Mouse (Mus musculus) brain, adult 2 months (tissue): ENCODE data around the gene Gm884.
"Not testable (repeated sequence)": the region's sequence is repeated elsewhere in the genome, so short reads cannot be mapped to it uniquely, and the experiment has no call there.

Experiments
- DNase-seq: peaks from one replicate; pipeline ENCODE4 v3.0.0; 2011; ENCODE audit warnings: low read depth, low spot score

Gm884 gene

DNA sequence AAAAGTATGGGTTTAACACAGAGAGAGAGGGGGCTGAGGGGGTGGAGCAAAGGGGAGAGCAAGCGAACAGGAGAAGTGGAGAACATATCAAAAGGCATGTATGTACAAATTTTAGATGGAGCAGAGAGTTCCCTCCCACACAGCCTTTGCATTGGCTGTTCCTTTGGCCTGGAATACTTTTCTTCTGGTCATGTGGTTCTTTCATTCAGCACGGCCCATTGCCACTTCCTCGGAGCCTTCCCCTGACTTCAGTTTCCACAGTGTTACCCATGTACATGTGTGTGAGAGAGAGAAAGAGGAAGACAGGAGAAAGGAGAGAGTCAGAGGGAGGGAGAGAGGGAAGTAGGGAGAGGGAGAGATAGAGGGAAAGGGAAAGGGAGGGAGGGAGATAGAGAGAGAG, 14.5 kb upstream of the Gm884 start:
- DNase-seq: no peak

GRCm38 (mm10) chr11:103634806-103635205, 13.9 kb upstream of the Gm884 start:
- DNase-seq: no peak

- DNase-seq: no peak
These were observed 6.5 kb upstream of the Gm884 start for GRCm38 (mm10) chr11:103627453-103627852.

DNA sequence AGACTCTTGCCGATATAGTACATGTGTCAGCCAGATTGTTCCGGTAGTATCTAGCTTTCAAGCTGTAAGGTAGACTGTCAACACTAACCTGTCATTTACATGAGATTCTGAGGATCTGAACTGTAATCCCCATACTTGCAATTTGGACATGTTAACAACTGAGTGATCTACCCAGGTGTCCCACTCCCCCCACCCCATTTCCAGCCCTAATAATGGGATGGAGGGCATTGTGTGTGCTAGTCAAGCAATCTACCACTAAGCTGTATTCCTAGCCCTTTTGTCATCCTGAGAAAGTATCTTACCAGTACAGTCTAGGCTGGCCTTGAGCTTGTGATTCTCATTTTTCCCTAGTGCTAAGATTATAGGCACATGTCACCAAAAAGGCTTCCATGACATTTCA, 10.2 kb downstream of the Gm884 start:
- no peak for DNase-seq

DNA sequence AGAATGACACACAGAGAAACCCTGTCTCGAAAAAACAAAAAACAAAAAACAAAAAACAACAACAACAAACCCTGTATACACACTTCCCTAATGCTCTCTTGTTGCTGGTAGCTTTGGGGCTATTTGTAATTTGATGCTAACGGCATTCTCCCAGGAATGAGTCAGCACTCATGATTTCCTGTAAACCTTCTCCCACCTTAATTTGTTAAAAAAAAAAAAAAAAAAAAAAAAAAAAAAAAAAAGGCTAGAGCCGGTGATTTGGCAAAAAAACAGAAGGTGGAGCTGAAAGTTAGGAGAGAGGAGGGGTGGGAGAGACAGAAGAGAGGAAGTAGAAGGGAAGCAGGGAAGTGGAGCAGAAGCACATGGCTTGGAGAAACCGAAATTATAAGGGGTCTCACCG, 14.3 kb downstream of the Gm884 start:
- no peak for DNase-seq

DNA sequence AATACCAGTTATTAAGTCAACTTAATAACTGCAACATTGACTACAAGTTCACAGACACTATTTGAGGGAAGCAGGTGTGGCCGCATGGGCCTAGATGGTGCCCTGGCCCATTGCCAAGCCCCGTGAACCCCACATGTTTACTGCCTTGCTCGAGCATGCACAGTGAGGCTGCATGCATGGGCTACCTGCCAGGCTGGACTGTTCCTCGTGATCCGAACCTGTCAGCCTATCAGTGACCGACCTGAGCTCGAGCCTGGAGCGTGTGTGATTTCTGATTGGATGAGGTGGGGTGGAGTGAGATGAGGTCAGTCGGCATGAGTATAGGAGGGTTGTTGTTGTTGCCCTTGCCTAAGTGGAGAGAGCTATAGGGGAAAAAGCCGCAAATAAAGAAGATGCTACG, 42.6 kb downstream of the Gm884 start:
- DNase-seq: no peak

- DNase-seq: peak; percentile 57
These were observed 64.9 kb downstream of the Gm884 start for GRCm38 (mm10) chr11:103556021-103556420.

- not testable (repeated sequence) for DNase-seq
These were observed 86.0 kb downstream of the Gm884 start for GRCm38 (mm10) chr11:103534973-103535372.

DNA sequence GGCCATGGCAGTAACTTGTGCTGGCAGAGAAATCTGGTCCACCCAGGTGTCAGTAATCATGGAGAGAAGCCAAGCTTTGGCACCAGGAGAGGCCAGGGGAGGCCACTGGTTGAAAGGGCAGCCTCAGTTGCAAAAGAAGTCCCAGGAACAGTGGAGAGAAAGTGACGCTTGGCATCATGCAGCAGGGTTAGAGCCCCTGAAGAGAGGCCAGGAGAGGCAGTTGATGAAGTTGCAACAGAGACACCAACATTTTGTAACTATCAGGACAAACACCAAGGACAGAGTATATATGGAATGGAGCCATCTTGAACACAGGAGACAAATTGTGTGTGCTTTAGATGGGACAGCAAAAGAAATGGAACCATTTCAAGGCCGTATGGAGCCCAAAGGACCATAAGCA, 108.8 kb downstream of the Gm884 start:
- no peak for DNase-seq

GRCm38 (mm10) chr11:103504497-103504896, 116.4 kb downstream of the Gm884 start, which contains the start of gene Lrrc37a:
Gene Lrrc37a, minus strand, starts transcription at chr11:103504597.
- no peak for DNase-seq
